Mouse (Mus musculus) urinary bladder, adult 18-20 months (tissue): ENCODE measurements at regions not wholly inside any gene's neighbourhood (a gene's known extent, or its start where the extent isn't known, plus 50 kb on each side); places are given as distances from the start of the nearest gene placed in this dataset.

Source experiments
- DNase-seq, 2 experiments: peaks; one replicate each; pipeline ENCODE4 v3.0.0; 2022; ENCODE audit warnings: low spot score in 2 of 2, mixed read lengths in 2 of 2

DNA sequence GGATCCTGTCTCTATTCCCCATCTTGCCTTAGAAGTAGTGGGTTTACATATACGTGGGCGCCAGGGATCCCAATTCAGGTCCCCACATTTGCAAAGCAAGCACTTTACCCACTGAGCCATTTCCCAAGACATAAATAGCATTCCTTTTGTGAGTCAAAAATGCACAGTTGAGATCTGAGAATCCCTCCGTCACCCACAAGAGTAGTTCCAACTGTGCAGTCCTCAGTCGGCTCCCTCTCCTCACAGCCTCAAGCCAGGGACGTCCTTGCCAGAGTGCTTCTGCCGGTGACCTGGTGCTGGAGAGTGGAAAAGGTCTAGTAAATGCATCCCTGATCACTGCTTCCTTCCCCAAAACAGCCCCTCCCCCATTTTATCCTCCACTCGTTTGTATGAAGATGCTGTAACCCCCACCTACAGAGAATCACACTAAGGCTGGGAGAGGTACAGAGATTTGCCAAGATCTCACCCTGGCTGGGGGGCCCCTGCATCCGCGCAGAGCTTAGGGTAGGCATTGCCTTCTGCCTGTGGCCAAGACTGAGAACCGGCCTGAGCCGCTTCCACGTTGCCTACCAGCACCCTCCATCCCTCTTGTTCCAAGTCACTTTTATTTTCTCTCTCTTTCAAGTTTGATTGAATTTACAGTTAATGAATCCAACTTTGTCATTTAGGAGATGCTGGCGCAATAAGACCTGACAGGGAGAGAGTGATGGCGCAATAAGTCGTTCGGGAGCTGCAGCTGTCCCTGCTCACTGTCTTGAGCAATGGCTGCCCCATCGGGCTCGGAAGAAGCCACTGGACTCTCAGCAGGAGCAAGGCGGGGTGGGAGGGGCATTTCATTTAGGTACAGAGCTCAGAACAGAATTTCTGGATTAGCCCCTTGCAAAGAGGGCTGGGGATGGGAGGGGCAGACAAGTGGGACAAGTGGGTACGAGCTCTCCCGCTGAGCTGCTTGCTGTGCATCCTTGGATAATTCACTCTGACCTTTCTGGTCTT, 74.5 kb upstream of the Zfp618 start:
- DNase-seq: no peak

DNA sequence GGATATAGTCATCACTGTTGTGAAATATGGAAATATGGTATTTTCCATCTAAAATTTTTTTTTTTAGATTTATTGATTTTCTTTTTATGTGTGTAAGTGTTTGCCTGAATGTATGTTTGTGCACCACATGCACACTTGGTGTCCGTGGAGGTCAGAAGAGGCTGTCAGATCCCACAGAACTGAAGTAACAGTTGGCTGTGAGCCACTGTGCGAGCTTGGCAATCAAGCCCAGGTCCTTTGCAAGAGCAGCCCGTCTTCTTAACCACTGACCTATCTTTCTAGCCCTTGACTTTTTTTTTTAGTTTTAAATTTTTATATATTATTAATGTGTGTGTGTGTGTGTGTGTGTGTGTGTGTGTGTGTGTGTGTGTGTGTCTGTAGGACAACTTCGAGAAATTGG, 52.5 kb upstream of the Zfp618 start:
- DNase-seq: no peak
